Mouse (Mus musculus) neural tube, embryonic 13.5 days (tissue): ENCODE measurements at regions not wholly inside any gene's neighbourhood (a gene's known extent, or its start where the extent isn't known, plus 50 kb on each side); places are given as distances from the start of the nearest gene placed in this dataset.

Experiments used
- ATAC-seq: fragments of 200-750 bp; cut with Nextera tagmentation; 2 replicates; pipeline ENCODE4 v1.8.0; 2017; ENCODE audit warnings: low read depth, mild to moderate bottlenecking, moderate TSS enrichment, moderate library complexity
- H3K27ac ChIP-seq: fragments of 300-500 bp; sonication (generic); replicated peaks from 2 replicates; pipeline ENCODE4 v1.5.1; 2015; ENCODE audit warnings: moderate library complexity, mild to moderate bottlenecking, inconsistent platforms
- H3K27me3 ChIP-seq: fragments of 300-500 bp; sonication (generic); 2 replicates; pipeline ENCODE4 v1.6.1; 2015; ENCODE audit warnings: mild to moderate bottlenecking, inconsistent platforms
- H3K36me3 ChIP-seq: fragments of 300-500 bp; sonication (generic); 2 replicates; pipeline ENCODE4 v1.6.1; 2015; ENCODE audit warnings: mild to moderate bottlenecking, inconsistent platforms
- H3K4me1 ChIP-seq: fragments of 300-500 bp; sonication (generic); replicated peaks from 2 replicates; pipeline ENCODE4 v1.6.1; 2015; ENCODE audit warnings: inconsistent platforms
- H3K4me2 ChIP-seq: fragments of 300-500 bp; sonication (generic); 2 replicates; pipeline ENCODE4 v1.6.1; 2015; ENCODE audit warnings: inconsistent platforms, mild to moderate bottlenecking, moderate library complexity
- H3K4me3 ChIP-seq: fragments of 300-500 bp; sonication (generic); 2 replicates; pipeline ENCODE4 v1.5.1; 2015; ENCODE audit warnings: mild to moderate bottlenecking, inconsistent platforms
- H3K9ac ChIP-seq: fragments of 300-500 bp; sonication (generic); 2 replicates; pipeline ENCODE4 v1.6.1; 2015; ENCODE audit warnings: moderate library complexity, mild to moderate bottlenecking, inconsistent platforms
- H3K9me3 ChIP-seq: fragments of 300-500 bp; sonication (generic); 2 replicates; pipeline ENCODE4 v1.6.1; 2016; ENCODE audit warnings: inconsistent platforms
- WGBS: fragments of 180-500 bp; shearing (Covaris S2); methylation state at CpG from one replicate; pipeline ENCODE4 v1.1.7; 2015; 5-methylcytosine and 5-hydroxymethylcytosine counted together

DNA sequence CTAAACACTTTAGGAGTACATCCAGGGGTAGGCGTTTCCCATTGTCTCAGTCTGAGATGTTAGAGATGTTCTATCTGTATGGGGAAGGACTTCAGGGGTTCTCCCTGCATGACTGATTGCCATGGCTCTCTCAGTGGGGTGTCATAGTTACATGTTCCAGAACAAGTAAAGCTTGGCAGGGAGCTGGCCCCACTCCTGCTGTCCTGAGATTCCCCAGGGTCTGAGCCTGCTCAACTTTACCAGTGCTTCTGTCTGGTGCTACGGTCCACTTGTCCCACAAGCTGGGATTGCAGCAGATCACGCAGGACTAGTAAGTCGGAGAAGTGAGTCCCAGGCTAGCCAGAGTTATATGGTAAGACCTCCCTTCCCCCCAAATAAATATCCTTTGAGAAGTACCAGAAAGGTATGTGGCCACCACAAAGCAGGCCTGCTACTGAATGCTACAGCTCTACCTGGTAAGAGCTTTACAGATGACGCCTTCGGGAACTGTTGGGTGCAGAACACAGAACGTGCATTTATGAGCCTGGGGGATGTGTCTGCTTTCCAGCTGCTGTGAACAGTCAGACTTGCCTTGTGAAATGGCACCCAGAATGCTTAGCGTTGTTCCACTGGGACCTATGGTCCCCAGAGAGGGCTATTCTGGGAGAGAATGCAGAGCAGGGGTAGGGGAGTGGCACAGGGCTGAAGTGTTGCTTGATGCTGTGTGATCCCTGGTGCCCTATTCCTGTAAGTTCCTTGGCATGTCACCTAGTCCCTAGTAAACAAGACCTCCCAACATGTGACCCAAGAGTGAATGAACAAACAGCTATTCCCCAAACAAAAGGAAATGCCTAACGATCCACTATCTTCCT lies 148.9 kb upstream of the Tgfbr2 start:
- H3K4me1 ChIP-seq = peaks cover 4% of the 10 kb centered on the region; the same call in 1 of the 2 replicates
- no peak for ATAC-seq
- no peak overlapping the region for H3K4me2 ChIP-seq

DNA sequence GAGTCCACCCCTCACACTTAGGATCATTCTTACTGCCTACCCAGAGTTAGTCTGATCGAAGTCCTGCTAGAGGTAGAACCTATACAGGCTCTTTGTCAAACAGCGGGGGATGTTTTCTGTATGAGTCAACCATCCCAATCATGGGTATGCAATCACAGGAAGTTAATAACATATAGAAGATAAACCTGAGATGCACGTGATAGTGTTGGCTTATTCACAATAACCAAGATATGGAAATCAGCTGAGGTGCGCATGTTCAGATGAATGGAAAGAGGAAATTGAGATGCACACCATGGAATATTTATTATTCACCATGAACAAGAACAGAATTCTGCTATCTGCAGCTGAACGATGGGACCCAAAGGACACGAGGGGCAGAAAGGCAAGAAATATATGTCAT lies 146.7 kb upstream of the Tgfbr2 start:
- WGBS = 92% methylated on average over 6 of the region's 6 CpGs
- H3K4me2 ChIP-seq = no peak overlapping the region

More for the DNA sequence above, 148.9 kb upstream of the Tgfbr2 start:
- H3K9ac ChIP-seq = no peak overlapping the region
- no peaks in the 10 kb centered on the region for H3K27me3 ChIP-seq
- no peaks in the 10 kb centered on the region for H3K36me3 ChIP-seq
- H3K4me3 ChIP-seq = no peak overlapping the region
- 76% methylated on average over 9 of the region's 9 CpGs for WGBS
- H3K27ac ChIP-seq = no peak overlapping the region
- no peaks in the 10 kb centered on the region for H3K9me3 ChIP-seq

DNA sequence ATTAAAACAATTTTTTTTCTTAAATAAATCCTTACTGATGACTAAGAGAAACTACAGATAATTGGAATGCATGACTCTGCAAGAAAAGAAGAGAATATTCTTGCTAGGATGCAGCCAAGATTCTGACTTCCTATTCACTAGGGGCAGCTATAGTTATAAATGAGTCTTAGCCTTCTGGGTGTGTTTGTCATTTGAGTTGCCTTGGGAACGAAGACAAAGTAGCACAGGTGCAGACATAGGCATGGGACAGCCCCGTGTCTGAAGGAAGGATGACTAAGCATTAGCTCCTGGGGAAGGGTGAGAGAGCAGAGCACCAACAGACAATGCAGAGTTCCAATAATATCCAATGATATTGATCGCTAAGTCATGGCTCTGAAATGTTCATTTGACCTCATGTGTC lies 144.3 kb upstream of the Tgfbr2 start:
- Histone ChIP-seq H3K27me3 (no peaks in the 10 kb centered on the region), H3K27ac (no peak overlapping the region), H3K4me2 (no peak overlapping the region), H3K9me3 (no peaks in the 10 kb centered on the region), H3K36me3 (no peaks in the 10 kb centered on the region), H3K4me1 (peaks cover 4% of the 10 kb centered on the region; the same call in 1 of the 2 replicates), H3K9ac (no peak overlapping the region), H3K4me3 (no peak overlapping the region)
- WGBS = 80% methylated on average over 3 of the region's 3 CpGs
- ATAC-seq = no peak

More for the DNA sequence above, 146.7 kb upstream of the Tgfbr2 start:
- Histone ChIP-seq H3K9ac (no peak overlapping the region), H3K27ac (no peak overlapping the region), H3K9me3 (no peaks in the 10 kb centered on the region), H3K4me3 (no peak overlapping the region), H3K27me3 (no peaks in the 10 kb centered on the region), H3K4me1 (peaks cover 4% of the 10 kb centered on the region; the same call in 1 of the 2 replicates), H3K36me3 (no peaks in the 10 kb centered on the region)
- ATAC-seq = no peak

DNA sequence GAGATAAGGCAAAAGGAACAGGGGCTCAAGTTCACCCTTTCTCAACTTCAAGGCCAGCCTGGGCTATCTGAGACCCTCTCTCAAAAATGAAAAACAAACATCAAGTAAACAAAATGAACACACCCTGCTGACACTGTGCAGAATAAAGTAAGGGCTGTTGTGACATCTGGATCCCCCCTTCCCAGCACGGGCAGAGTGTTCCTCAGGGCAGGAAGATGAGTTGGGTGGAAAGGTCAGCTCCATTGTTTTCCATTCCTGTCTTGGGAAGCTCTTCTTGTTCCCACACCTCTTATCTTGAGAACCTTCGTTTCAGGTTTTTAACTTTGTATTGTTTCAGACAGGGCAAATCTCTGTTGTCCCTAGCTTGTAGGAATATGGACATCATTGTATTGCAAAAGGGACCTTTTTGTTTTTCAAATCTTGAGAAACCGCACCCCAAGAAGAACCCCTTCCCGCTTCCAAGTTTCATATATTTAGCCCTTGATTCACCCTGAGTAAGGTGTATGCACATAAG lies 141.5 kb upstream of the Tgfbr2 start:
- Histone ChIP-seq H3K27me3 (no peaks in the 10 kb centered on the region), H3K4me2 (no peak overlapping the region), H3K4me3 (no peak overlapping the region), H3K9ac (no peak overlapping the region), H3K9me3 (no peaks in the 10 kb centered on the region), H3K36me3 (no peaks in the 10 kb centered on the region), H3K27ac (no peak overlapping the region), H3K4me1 (no peaks in the 10 kb centered on the region)
- 75% methylated on average over 4 of the region's 4 CpGs for WGBS
- ATAC-seq = no peak

DNA sequence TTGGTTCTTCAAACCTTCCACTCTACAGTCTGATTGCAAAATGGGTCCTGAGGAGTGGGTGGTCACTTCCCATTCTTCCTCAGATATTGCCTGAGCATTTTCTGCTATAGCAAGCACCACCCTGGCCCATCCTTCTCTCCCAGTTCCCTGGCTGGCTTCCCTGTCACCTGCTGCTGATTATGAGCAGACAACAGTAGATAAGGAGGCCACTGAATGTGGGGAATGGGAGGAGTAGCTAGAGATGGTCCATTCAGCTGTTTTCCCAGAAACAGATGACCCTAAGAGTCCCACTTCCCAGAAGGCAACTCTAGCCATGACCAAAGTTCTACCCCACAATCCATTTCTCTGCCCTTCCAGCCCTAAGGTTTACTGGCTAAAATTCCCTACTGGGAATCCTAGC lies 139.6 kb upstream of the Tgfbr2 start:
- ATAC-seq = no peak
- Histone ChIP-seq H3K27ac (no peak overlapping the region), H3K4me3 (no peak overlapping the region), H3K36me3 (no peaks in the 10 kb centered on the region), H3K4me2 (no peak overlapping the region), H3K9me3 (no peaks in the 10 kb centered on the region), H3K27me3 (no peaks in the 10 kb centered on the region), H3K4me1 (no peaks in the 10 kb centered on the region), H3K9ac (no peak overlapping the region)

DNA sequence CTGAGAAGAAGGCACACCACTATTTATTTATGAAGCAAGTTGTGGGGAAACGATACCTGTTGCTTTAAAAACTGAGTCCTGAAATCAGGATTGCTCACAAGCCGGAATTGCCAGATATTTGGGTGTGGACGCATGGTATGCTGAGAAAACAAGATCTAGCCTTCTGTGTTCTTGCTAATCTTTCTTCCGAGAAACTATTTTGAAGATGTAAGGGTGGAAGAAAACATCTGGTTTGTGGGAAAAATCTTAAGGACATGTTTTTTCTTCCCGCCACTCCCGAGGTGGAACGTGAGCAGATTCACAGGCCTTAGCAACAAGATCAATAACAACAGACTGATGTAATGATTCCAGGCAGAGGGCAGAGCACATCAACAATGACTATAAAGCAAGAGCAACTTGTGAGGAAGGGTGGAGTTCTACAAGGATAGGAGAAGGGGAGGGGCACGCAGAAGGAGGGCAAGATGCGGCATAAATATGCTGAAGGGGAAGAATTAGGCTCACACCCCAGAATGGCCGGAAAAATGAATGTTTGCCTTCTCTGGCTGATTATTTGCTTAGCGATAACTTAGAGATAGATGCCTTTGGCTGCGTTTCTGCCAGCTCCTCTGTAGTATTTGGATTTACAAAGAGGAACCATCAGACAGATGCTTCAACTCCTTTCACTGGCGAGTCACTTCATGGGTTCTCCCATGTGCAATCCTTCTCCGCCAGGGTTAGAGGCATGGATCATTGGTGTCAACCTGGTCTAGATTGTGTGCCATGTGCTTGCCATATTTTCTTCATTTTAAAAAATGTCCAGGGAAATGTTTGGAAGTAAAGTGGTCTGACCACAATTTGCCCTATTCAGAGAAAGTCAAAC lies 139.0 kb upstream of the Tgfbr2 start:
- no peak overlapping the region for H3K4me2 ChIP-seq
- no peak overlapping the region for H3K4me3 ChIP-seq
- no peaks in the 10 kb centered on the region for H3K36me3 ChIP-seq
- no peaks in the 10 kb centered on the region for H3K9me3 ChIP-seq
- 86% methylated on average over 14 of the region's 14 CpGs for WGBS
- no peak overlapping the region for H3K27ac ChIP-seq
- no peak for ATAC-seq
- no peaks in the 10 kb centered on the region for H3K4me1 ChIP-seq
- no peak overlapping the region for H3K9ac ChIP-seq
- H3K27me3 ChIP-seq = no peaks in the 10 kb centered on the region

DNA sequence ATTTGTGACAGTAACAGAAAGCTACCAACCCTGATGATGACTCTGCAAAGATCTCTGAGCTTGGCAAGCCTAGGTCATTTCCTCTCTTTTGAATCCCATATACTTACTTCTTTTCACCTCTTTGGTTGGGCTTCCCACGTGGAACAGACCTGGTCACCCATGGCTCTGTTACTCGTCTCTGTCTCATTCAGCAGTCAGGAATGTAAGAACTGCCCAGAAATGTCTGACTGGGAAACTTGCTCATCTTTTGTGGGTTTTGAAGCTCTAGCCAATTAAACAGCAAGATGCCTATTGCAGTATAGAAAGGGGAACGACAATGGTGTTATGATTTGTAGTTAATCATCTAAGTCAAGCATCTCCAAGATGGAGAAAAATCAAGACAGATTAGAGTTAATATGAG lies 136.2 kb upstream of the Tgfbr2 start:
- Histone ChIP-seq H3K36me3 (no peaks in the 10 kb centered on the region), H3K27ac (no peak overlapping the region), H3K27me3 (no peaks in the 10 kb centered on the region), H3K9me3 (no peaks in the 10 kb centered on the region), H3K4me3 (no peak overlapping the region), H3K4me1 (no peaks in the 10 kb centered on the region), H3K9ac (no peak overlapping the region), H3K4me2 (no peak overlapping the region)
- 83% methylated on average over 3 of the region's 3 CpGs for WGBS
- no peak for ATAC-seq

DNA sequence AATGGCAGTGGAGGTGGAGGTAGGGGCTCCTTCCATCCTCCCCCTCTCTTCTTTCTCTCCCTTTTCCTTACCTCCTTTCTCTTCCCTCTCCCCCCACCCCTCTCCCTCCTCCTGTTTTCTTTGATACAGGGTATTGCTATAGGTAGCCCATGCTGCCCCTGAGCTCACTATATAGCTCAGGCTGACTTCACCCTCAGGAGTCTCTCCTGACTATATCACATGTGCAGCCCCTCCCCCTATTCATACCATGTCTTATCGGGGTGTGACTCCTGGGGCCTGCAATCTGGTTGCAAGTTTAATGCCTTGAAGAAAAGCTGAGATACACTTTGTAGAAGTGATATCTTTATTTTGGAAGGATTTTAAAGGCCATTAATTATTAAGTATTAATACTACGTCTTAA lies 126.4 kb upstream of the Tgfbr2 start:
- Histone ChIP-seq H3K9me3 (no peaks in the 10 kb centered on the region), H3K9ac (no peak overlapping the region), H3K4me1 (0 out of 2 replicates have a peak, but pooled peaks cover 3% of the 10 kb centered on the region), H3K27ac (no peak overlapping the region), H3K4me3 (no peak overlapping the region), H3K36me3 (no peaks in the 10 kb centered on the region), H3K4me2 (no peak overlapping the region), H3K27me3 (no peaks in the 10 kb centered on the region)
- no peak for ATAC-seq
- WGBS = 77% methylated on average over 2 of the region's 2 CpGs

DNA sequence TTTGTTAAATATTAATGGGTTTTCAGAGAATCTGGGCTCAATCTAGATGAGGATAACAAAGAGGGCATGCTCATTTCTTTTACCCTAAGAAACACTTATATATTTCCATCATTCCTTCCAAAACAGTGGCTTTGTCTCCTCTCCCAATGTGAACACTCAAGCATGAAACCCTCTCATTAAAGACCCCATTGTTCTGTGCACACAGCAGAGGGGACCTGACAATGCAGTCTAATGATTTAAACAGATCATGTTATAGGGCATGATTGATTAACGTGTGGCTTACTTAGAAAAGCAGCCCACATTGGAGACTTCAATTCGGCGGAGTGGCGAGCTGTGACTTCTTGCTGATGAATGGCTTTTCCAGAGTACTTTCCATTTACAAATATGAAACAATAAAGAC lies 123.6 kb upstream of the Tgfbr2 start:
- H3K27me3 ChIP-seq = no peaks in the 10 kb centered on the region
- H3K9ac ChIP-seq = no peak overlapping the region
- H3K36me3 ChIP-seq = no peaks in the 10 kb centered on the region
- H3K27ac ChIP-seq = no peak overlapping the region
- no peak overlapping the region for H3K4me3 ChIP-seq
- 0 out of 2 replicates have a peak, but pooled peaks cover 3% of the 10 kb centered on the region for H3K4me1 ChIP-seq
- 21% methylated on average over 4 of the region's 4 CpGs for WGBS
- H3K4me2 ChIP-seq = no peak overlapping the region
- ATAC-seq = no peak
- H3K9me3 ChIP-seq = no peaks in the 10 kb centered on the region

DNA sequence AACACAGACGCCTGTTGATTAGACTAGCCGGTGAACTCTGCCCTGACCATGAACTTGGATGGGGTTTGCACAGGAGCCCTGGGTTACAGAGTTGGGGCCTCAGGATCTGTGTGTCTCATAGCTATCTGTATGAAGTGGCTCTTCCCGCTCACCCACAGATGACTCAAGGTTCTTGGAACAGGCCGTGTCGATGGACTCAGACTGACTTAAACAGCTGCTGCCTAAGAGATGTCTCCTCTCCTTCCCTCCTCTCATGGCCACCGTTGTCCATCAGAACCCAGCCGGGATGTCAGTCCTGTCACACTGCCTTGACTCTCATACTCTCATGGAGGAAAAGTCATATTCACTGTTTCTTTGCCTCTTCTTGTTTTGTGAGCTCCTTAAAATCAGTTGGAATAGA lies 121.2 kb upstream of the Tgfbr2 start:
- H3K27ac ChIP-seq = no peak overlapping the region
- 95% methylated on average over 7 of the region's 7 CpGs for WGBS
- ATAC-seq = no peak
- H3K4me1 ChIP-seq = 0 out of 2 replicates have a peak, but pooled peaks cover 3% of the 10 kb centered on the region
- no peaks in the 10 kb centered on the region for H3K9me3 ChIP-seq
- H3K36me3 ChIP-seq = no peaks in the 10 kb centered on the region
- no peak overlapping the region for H3K4me2 ChIP-seq
- no peak overlapping the region for H3K4me3 ChIP-seq
- no peak overlapping the region for H3K9ac ChIP-seq
- H3K27me3 ChIP-seq = no peaks in the 10 kb centered on the region

DNA sequence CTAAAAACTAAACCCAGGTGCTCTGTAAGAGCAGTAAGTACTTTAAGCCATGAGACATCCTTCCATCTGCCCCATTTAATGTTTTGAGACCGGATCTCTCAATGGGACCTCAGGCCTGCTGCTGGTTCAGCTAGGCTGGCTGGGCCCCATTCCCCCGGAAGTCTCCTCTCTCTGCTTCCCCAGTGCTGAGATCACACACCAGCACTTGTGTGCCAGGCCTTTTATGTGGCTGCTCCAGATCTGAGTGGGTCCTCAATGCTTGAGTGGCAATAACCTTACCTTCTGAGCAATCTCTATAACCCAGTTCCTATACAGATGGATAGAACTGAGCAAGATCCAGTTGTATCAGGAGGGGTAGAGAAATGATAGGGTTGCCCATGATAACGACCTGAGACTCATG lies 118.9 kb upstream of the Tgfbr2 start:
- Histone ChIP-seq H3K27me3 (no peaks in the 10 kb centered on the region), H3K9me3 (no peaks in the 10 kb centered on the region), H3K4me3 (no peak overlapping the region), H3K4me1 (0 out of 2 replicates have a peak, but pooled peaks cover 3% of the 10 kb centered on the region), H3K27ac (no peak overlapping the region), H3K36me3 (no peaks in the 10 kb centered on the region), H3K4me2 (no peak overlapping the region), H3K9ac (no peak overlapping the region)
- no peak for ATAC-seq
- 86% methylated on average over 3 of the region's 3 CpGs for WGBS

DNA sequence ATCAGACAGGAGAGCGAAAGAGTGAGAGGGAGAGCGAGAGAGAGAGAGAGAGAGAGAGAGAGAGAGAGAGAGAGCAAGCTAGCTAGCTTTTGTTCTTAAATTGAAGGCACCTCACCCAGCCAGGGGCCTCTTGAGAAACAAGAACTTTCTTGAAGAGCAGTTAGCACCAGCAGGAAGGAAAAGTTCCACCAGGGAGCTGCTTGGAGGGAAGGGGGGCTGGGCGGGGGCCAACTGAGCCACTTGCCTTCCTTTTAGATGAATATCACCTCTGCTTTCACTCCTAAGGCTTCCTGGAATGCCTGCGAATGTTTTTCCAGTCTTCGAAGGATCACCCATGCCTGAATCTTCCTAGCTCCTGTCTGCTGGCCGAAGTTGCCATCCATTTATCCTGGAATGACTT lies 118.0 kb upstream of the Tgfbr2 start:
- Histone ChIP-seq H3K27me3 (no peaks in the 10 kb centered on the region), H3K9ac (no peak overlapping the region), H3K27ac (no peak overlapping the region), H3K4me2 (no peak overlapping the region), H3K36me3 (no peaks in the 10 kb centered on the region), H3K9me3 (no peaks in the 10 kb centered on the region), H3K4me1 (0 out of 2 replicates have a peak, but pooled peaks cover 2% of the 10 kb centered on the region), H3K4me3 (no peak overlapping the region)
- no peak for ATAC-seq
- 74% methylated on average over 6 of the region's 6 CpGs for WGBS
